Mouse (Mus musculus) ES-Bruce4 (cell line): ENCODE measurements around the gene Irs3. TPM values are rescaled to one million over a fixed set of nuclear protein-coding genes. Genes with fewer than 3 reads are reported as not detected.

Source experiments
- H3K27ac ChIP-seq: 2 replicates; pipeline ENCODE4 v1.5.1; 2012; ENCODE audit warnings: low read length, inconsistent platforms; ENCODE audit not compliant: insufficient read depth
- H3K27me3 ChIP-seq: 2 replicates; pipeline ENCODE4 v1.6.1; 2012; ENCODE audit warnings: mild to moderate bottlenecking, low read length, inconsistent platforms; ENCODE audit not compliant: control insufficient read depth, poor library complexity, insufficient read depth, severe bottlenecking
- H3K36me3 ChIP-seq: 2 replicates; pipeline ENCODE4 v1.6.1; 2012; ENCODE audit warnings: inconsistent platforms, mild to moderate bottlenecking, low read length, moderate library complexity; ENCODE audit not compliant: control insufficient read depth, poor library complexity, insufficient read depth, severe bottlenecking
- H3K4me1 ChIP-seq: one replicate; pipeline ENCODE4 v1.8.1; 2011; ENCODE audit warnings: low read length; ENCODE audit not compliant: control insufficient read depth, insufficient read depth
- H3K4me3 ChIP-seq: 2 replicates; pipeline ENCODE4 v1.5.1; 2011; ENCODE audit warnings: low read depth, mild to moderate bottlenecking, low read length
- H3K9ac ChIP-seq: 2 replicates; pipeline ENCODE4 v1.6.1; 2012; ENCODE audit warnings: low read depth, mild to moderate bottlenecking, inconsistent platforms; ENCODE audit not compliant: poor library complexity, severe bottlenecking
- H3K9me3 ChIP-seq: replicated peaks from 2 replicates; pipeline ENCODE4 v1.6.1; 2012; ENCODE audit warnings: mild to moderate bottlenecking, low read length, inconsistent platforms; ENCODE audit not compliant: control insufficient read depth, poor library complexity, insufficient read depth, severe bottlenecking
- CTCF ChIP-seq: IDR thresholded peaks from one replicate; pipeline ENCODE4 v1.8.1; 2011; ENCODE audit warnings: low read depth, low read length
- EP300 ChIP-seq: IDR thresholded peaks from 2 replicates; pipeline ENCODE4 v1.6.1; 2011; ENCODE audit warnings: low read depth, low read length; ENCODE audit not compliant: insufficient read depth
- POLR2A ChIP-seq: IDR thresholded peaks from one replicate; pipeline ENCODE4 v1.8.1; 2011; ENCODE audit warnings: low read length; ENCODE audit not compliant: insufficient read depth
- polyA plus RNA-seq: library from polyadenylated mRNA; stranded (reverse); fragments of >200 nt; gene quantifications from 2 replicates; pipeline ENCODE4 v1.2.4, GENCODE M21; 2011; ENCODE audit warnings: low read depth; ENCODE audit not compliant: missing spikeins, insufficient read depth, insufficient read length

The Irs3 gene
- polyA plus RNA-seq, 1 experiment: 1.5 TPM

DNA sequence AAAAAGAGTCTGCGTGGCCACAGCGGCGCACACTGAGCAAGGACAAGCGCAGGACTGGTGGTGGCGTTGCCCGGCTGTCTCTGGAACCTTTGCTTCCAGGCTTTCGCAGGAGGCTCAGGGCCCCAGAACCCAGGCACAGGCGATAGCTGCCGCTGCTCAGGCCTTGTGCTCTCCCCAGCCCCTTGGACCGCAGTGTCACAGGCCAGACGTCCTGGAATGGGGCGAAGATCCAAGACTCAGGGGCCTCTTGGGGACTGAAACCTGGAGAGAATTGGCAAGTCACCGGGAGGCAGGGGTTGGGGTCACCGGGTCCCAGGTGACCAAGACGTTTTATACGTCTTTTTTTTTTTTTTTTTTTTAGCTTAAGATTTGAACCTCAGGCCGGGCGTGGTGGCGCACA is 1.0 kb downstream of the Irs3 start:
- H3K27me3 ChIP-seq: no peaks in the 10 kb centered on the region
- peak overlapping the region; percentile 41 for H3K4me3 ChIP-seq
- TF ChIP-seq EP300 (no peak), POLR2A (no peak), CTCF (no peak)
- H3K27ac ChIP-seq: no peak overlapping the region
- no peaks in the 10 kb centered on the region for H3K4me1 ChIP-seq
- peaks cover 5% of the 10 kb centered on the region; the same call in 1 of the 2 replicates for H3K36me3 ChIP-seq
- peak overlapping the region; percentile 35 for H3K9ac ChIP-seq
- no peaks in the 10 kb centered on the region for H3K9me3 ChIP-seq

GRCm38 (mm10) chr5:137642886-137643285 is 2.6 kb downstream of the Irs3 start:
- Histone ChIP-seq H3K36me3 (peaks cover 17% of the 10 kb centered on the region), H3K27ac (no peak overlapping the region), H3K9ac (no peak overlapping the region), H3K27me3 (no peaks in the 10 kb centered on the region), H3K4me3 (no peak overlapping the region), H3K4me1 (no peaks in the 10 kb centered on the region), H3K9me3 (no peaks in the 10 kb centered on the region)
- no peak for TF ChIP-seq POLR2A

DNA sequence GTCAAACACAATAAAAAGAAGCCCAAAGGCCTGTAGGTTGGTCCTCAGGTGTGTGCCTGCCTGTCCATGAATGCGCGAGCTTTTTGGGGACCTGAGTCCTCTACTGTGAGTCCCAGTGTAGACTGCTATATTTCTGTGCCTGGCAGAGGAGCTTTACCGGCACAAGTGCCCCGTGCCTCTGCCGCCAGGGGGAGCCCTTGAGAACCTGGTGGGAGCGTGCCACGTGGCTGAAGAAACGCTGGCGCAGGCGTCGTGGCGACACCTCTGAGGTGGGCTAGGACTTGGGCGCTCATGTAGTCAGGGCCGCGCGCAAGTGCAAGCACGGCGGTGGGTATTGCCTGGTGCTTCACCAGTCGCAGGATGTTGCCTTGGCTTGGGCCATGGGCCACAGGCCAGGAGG is 4.5 kb downstream of the Irs3 start, which contains the start of gene Sap25:
Sap25 (plus strand) TSS at position 281 of the 400 bp plus-strand sequence.
- Histone ChIP-seq H3K27me3 (no peaks in the 10 kb centered on the region), H3K9me3 (no peaks in the 10 kb centered on the region), H3K4me1 (peaks cover 3% of the 10 kb centered on the region), H3K27ac (no peak within 1 kb of the TSS), H3K9ac (no peak within 1 kb of the TSS), H3K36me3 (peaks cover 30% of the 10 kb centered on the region), H3K4me3 (0 out of 2 replicates have a peak within 1 kb of the TSS, but pooled peaks have one; percentile 14)
- no peak for TF ChIP-seq POLR2A
- TF ChIP-seq CTCF: peak; percentile 71
- no peak for TF ChIP-seq EP300

GRCm38 (mm10) chr5:137639472-137639871 is 6.0 kb downstream of the Irs3 start:
- H3K9me3 ChIP-seq: no peaks in the 10 kb centered on the region
- H3K27ac ChIP-seq: no peak overlapping the region
- no peak overlapping the region for H3K4me3 ChIP-seq
- H3K27me3 ChIP-seq: no peaks in the 10 kb centered on the region
- peaks cover 38% of the 10 kb centered on the region for H3K36me3 ChIP-seq
- H3K9ac ChIP-seq: no peak overlapping the region
- peaks cover 3% of the 10 kb centered on the region for H3K4me1 ChIP-seq
- TF ChIP-seq POLR2A (no peak), CTCF (no peak), EP300 (no peak)

DNA sequence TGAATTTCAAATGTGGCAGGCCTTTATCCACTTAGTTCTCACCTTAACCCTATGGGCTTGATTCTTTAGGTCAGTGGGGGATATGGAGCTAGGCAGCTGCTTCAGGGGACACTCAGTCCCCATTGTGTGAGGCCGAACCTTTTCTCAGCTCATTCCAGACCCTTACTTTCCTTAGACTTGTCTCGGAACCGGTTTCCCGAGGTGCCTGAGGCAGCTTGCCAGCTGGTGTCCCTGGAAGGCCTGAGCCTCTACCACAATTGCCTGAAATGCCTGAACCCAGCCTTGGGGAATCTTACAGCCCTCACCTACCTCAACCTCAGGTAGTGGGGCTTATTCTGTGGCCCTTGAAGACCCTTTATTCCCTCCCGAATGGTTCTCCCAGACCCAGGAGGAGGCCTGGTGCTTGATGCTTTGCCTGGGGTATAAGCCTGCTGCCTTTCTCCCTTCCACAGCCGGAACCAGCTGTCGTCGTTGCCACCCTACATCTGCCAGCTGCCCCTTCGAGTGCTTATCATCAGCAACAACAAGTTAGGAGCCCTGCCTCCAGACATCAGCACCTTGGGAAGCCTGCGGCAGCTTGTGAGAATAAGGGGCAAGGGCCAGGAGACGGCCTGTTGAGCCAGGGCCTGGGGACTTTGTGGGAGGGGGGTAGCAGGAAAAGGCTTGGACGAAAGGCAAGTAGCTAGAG is 12.0 kb downstream of the Irs3 start:
- H3K36me3 ChIP-seq: peaks cover 28% of the 10 kb centered on the region
- H3K27me3 ChIP-seq: no peaks in the 10 kb centered on the region
- H3K9me3 ChIP-seq: no peaks in the 10 kb centered on the region
- H3K9ac ChIP-seq: peak overlapping the region; percentile 13; the same call in 1 of the 2 replicates
- peaks cover 3% of the 10 kb centered on the region for H3K4me1 ChIP-seq
- H3K27ac ChIP-seq: peak overlapping the region; percentile 96
- no peak overlapping the region for H3K4me3 ChIP-seq
- no peak for TF ChIP-seq CTCF
- 0 out of 2 replicates have a peak, but pooled peaks have one; percentile 18 for TF ChIP-seq EP300

DNA sequence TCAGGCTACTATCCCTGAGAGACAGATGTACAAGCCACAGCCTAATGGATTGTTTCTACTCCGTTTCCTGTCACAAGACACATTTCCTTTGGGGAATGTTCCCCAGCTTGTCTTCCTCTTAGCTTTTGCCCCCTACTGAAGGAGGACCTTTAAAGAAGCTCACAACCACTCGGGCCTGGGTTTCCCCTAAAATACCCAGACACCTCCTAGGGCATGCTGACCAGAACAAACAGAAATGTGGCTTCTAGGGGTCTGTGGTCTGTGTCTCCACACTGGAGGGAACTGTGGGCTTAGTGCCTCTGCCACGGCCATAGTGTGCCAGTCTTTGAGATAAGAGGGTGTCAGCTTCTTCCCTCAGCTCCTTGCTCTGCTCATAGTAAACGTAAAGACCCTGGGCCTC is 13.9 kb downstream of the Irs3 start:
- no peaks in the 10 kb centered on the region for H3K9me3 ChIP-seq
- TF ChIP-seq CTCF: no peak
- no peak for TF ChIP-seq POLR2A
- no peak for TF ChIP-seq EP300
- H3K4me1 ChIP-seq: no peaks in the 10 kb centered on the region
- peaks cover 9% of the 10 kb centered on the region for H3K36me3 ChIP-seq
- peak overlapping the region; percentile 96 for H3K27ac ChIP-seq
- peak overlapping the region; percentile 26 for H3K4me3 ChIP-seq
- peak overlapping the region; percentile 52 for H3K9ac ChIP-seq
- no peaks in the 10 kb centered on the region for H3K27me3 ChIP-seq
